Mouse (Mus musculus): ENCODE measurements around the gene Nxph1. TPM values are rescaled to one million over a fixed set of nuclear protein-coding genes. Genes with fewer than 3 reads are reported as not detected.
A peak's percentile ranks its signal among the peaks of the same experiment; 100 is the strongest.

Nxph1 gene
- polyA plus RNA-seq (2014; fragmentation: Nextera tagmentation; extraction: Ambion mirVana), result 4.8 and 5.2 TPM in 2 replicates

DNA sequence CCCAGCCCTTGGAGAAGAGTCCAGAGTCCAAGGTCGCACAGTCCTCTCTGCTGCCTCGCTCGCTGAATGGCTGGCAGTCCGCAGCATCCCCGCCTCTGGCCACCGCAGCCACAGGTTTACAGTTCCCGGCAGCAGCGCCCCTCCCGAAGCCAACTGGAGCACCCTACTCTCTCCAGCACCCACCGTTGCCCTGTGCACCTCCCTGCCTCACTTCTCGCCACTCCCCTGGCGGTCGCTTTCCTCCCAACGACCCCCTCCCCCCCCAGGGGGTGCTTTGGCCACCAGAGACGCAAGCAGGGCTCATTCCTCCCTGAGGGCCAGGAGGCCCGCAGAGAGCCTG, at the start of gene Nxph1:
Nxph1 (plus strand) TSS at position 301 of the 340 bp plus-strand sequence.
- WGBS, result 1% methylated on average over 16 of the region's 16 CpGs
- no peak within 1 kb of the TSS for H3K27ac ChIP-seq (ENCODE audit: low read depth, low read length)
- peak within 1 kb of the TSS; percentile 38; the same call in 1 of the 2 replicates for H3K9ac ChIP-seq (ENCODE audit: low read length)
- ATAC-seq (ENCODE audit: low FRiP score), result peak; percentile 23
- peak within 1 kb of the TSS; percentile 87 for H3K4me2 ChIP-seq
- H3K36me3 ChIP-seq (ENCODE audit: control insufficient read depth, insufficient read depth, low read length), result no peaks in the 10 kb centered on the region
- DNase-seq (ENCODE audit: low spot score, missing footprints), result no peak
- no peaks in the 10 kb centered on the region for H3K9me3 ChIP-seq (ENCODE audit: control insufficient read depth, low read length)
- peak within 1 kb of the TSS; percentile 46 for H3K4me3 ChIP-seq (ENCODE audit: low read depth, low read length)
- peaks cover 19% of the 10 kb centered on the region for H3K4me1 ChIP-seq (ENCODE audit: control insufficient read depth, insufficient read depth, low read length)
- H3K27me3 ChIP-seq (ENCODE audit: control insufficient read depth, insufficient read depth, low read length), result peaks cover 61% of the 10 kb centered on the region

DNA sequence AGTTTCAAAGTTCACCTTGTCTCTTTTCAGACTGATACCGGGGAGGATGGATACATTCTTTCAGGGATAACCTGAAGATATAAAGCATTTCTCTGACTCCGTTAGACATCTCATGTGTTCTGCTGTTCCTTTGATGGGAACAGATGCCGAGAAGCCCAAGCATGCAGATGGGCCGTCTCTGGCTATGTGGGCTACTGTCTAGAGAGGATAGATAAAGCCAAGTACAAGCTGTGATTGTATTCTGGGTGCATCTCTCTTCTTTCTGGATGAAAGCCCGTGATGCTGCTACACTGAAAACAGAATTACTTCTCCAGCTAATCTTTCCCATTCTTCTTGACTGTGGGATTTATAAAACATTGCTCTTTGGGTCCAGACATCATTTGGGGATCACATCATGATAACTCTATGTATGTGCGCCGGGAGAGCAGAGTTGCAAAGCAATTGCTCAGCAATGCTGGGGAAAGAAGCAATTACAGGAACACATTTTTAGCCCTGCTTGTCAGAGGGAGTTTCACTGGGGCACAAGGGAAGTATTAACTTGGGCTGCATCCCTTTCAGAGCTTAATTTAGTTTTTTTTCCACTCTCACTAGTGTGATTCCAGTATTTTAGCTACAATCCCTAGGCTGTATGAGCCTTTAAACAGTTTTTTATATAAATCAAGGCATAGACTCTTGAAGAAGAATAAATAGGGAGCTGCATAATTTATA, 48.1 kb upstream of the Nxph1 start:
- Histone ChIP-seq H3K27ac (ENCODE audit: low read depth, low read length) (no peak overlapping the region), H3K27me3 (ENCODE audit: control insufficient read depth, insufficient read depth, low read length) (no peaks in the 10 kb centered on the region), H3K9me3 (ENCODE audit: control insufficient read depth, low read length) (no peaks in the 10 kb centered on the region), H3K4me1 (ENCODE audit: control insufficient read depth, insufficient read depth, low read length) (peaks cover 5% of the 10 kb centered on the region; the same call in 1 of the 2 replicates), H3K4me3 (ENCODE audit: low read depth, low read length) (no peak overlapping the region), H3K36me3 (ENCODE audit: control insufficient read depth, insufficient read depth, low read length) (no peaks in the 10 kb centered on the region), H3K4me2 (no peak overlapping the region), H3K9ac (ENCODE audit: low read length) (no peak overlapping the region)
- ATAC-seq (ENCODE audit: low FRiP score) (no peak), DNase-seq (ENCODE audit: low spot score, missing footprints) (no peak)
- WGBS, result 59% methylated on average over 7 of the region's 7 CpGs

DNA sequence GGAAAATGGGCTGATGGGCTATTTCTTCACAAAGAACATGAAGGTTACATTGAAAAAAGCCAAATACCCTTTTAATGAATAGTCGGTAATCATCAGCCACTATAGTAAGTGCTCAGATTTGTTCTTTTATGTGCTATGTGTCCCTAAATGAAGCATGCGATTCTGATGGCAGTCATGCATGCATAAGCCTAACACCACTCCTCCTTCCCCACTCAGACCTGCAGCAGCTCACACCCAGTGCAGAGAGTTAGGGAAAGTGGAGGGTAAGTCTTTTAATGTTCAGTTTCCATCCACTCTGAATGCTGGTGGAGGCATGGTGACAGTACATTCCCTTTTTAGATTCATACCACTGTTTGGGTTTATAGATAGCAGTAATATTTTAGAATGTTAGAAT, 47.5 kb upstream of the Nxph1 start:
- peaks cover 5% of the 10 kb centered on the region; the same call in 1 of the 2 replicates for H3K4me1 ChIP-seq (ENCODE audit: control insufficient read depth, insufficient read depth, low read length)
- no peak overlapping the region for H3K27ac ChIP-seq (ENCODE audit: low read depth, low read length)
- H3K27me3 ChIP-seq (ENCODE audit: control insufficient read depth, insufficient read depth, low read length), result no peaks in the 10 kb centered on the region
- ATAC-seq (ENCODE audit: low FRiP score), result peak; percentile 49; the same call in 1 of the 2 replicates
- 19% methylated on average over 2 of the region's 2 CpGs for WGBS
- H3K36me3 ChIP-seq (ENCODE audit: control insufficient read depth, insufficient read depth, low read length), result no peaks in the 10 kb centered on the region
- no peak for DNase-seq (ENCODE audit: low spot score, missing footprints)
- no peaks in the 10 kb centered on the region for H3K9me3 ChIP-seq (ENCODE audit: control insufficient read depth, low read length)
- H3K4me2 ChIP-seq, result no peak overlapping the region
- no peak overlapping the region for H3K9ac ChIP-seq (ENCODE audit: low read length)
- H3K4me3 ChIP-seq (ENCODE audit: low read depth, low read length), result no peak overlapping the region

DNA sequence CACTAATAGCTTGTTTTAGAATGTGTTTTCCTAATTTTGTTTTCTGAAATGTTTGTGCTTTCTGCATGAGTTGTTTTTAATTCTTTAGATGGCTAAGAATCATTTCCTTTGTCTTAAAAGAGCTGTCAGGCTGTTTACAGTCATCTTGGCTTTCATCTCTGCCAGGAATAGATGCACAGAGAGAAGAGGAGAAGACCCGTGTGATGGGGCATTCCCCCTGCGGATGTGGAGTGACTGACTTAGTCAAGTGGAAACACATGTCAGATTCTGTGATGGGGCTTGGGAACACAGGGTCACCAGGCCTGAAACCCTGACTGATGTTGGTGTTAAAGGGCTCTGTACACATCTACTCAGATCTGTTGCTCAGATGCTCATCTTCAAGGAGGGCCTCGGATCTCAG, 40.3 kb upstream of the Nxph1 start:
- no peak overlapping the region for H3K4me2 ChIP-seq
- ATAC-seq (ENCODE audit: low FRiP score), result no peak

DNA sequence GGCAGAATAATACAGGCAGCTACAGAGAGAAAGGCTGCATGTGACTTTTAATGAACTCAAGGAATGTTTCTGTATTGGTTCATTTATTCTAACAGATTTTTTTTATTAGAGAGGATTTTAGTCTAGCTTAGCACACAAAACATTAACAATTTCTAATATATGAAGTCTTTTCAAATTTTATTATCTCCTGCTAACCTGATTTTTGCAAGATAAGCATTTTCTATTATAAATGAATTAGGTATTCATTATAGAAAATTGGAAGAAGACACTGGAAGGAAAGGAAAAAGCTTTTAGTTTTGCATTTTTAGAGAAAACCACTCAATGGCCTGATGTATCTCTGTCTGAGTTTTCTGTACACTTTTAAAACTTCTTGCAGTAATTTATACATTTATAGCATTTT, 34.8 kb upstream of the Nxph1 start:
- Histone ChIP-seq H3K36me3 (ENCODE audit: control insufficient read depth, insufficient read depth, low read length) (no peaks in the 10 kb centered on the region), H3K4me2 (no peak overlapping the region), H3K4me3 (ENCODE audit: low read depth, low read length) (no peak overlapping the region), H3K27me3 (ENCODE audit: control insufficient read depth, insufficient read depth, low read length) (no peaks in the 10 kb centered on the region), H3K9me3 (ENCODE audit: control insufficient read depth, low read length) (no peaks in the 10 kb centered on the region), H3K9ac (ENCODE audit: low read length) (no peak overlapping the region), H3K27ac (ENCODE audit: low read depth, low read length) (no peak overlapping the region), H3K4me1 (ENCODE audit: control insufficient read depth, insufficient read depth, low read length) (no peaks in the 10 kb centered on the region)
- no peak for DNase-seq (ENCODE audit: low spot score, missing footprints)
- ATAC-seq (ENCODE audit: low FRiP score), result no peak

More for the DNA sequence above, 40.3 kb upstream of the Nxph1 start:
- DNase-seq (ENCODE audit: low spot score, missing footprints), result no peak
- H3K27me3 ChIP-seq (ENCODE audit: control insufficient read depth, insufficient read depth, low read length), result no peaks in the 10 kb centered on the region
- H3K4me1 ChIP-seq (ENCODE audit: control insufficient read depth, insufficient read depth, low read length), result no peaks in the 10 kb centered on the region
- H3K27ac ChIP-seq (ENCODE audit: low read depth, low read length), result no peak overlapping the region
- H3K9ac ChIP-seq (ENCODE audit: low read length), result no peak overlapping the region
- H3K36me3 ChIP-seq (ENCODE audit: control insufficient read depth, insufficient read depth, low read length), result no peaks in the 10 kb centered on the region
- H3K4me3 ChIP-seq (ENCODE audit: low read depth, low read length), result no peak overlapping the region
- no peaks in the 10 kb centered on the region for H3K9me3 ChIP-seq (ENCODE audit: control insufficient read depth, low read length)
- 80% methylated on average over 3 of the region's 3 CpGs for WGBS

DNA sequence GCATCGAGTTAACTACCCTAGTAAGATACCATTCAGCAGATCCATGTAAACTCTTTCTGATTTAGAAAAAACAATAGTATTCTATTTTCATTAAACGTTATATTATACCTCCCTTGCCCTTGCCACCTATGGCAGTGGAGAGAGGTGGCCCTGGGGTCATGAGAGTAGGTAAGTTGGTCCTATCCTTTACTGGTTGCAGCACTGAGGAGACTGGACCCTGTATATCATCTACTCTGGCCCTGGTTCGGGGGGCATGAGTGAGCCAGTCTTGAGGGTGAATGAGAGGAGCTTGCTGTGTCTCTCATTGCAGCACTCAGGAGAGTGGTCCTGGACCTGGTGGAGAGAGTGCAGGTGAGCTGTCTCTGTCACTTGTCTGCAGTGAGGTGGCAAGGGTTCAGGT, 33.5 kb upstream of the Nxph1 start:
- no peak overlapping the region for H3K27ac ChIP-seq (ENCODE audit: low read depth, low read length)

DNA sequence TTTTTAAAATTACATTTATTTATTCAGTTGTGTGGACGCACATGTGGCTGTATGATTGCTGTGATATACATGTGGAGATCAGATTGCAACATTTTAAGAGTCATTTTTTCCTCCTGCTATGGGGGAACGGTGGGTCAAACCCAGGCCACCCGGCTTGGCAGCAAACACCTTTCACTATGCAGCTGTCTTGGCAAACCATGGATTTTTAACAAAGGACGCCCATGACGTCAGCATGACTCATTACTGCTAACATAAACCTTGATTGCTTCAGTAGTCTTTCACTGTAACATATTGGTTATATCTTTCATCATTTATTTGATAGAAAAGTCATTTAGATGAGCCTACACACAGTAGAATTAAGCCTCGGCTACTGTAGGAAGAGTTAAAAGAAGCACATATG, 23.8 kb upstream of the Nxph1 start:
- no peaks in the 10 kb centered on the region for H3K36me3 ChIP-seq (ENCODE audit: control insufficient read depth, insufficient read depth, low read length)
- no peak overlapping the region for H3K4me2 ChIP-seq
- WGBS, result 83% methylated on average over 6 of the region's 6 CpGs
- DNase-seq (ENCODE audit: low spot score, missing footprints) (no peak), ATAC-seq (ENCODE audit: low FRiP score) (no peak)
- no peaks in the 10 kb centered on the region for H3K4me1 ChIP-seq (ENCODE audit: control insufficient read depth, insufficient read depth, low read length)
- no peaks in the 10 kb centered on the region for H3K27me3 ChIP-seq (ENCODE audit: control insufficient read depth, insufficient read depth, low read length)
- no peaks in the 10 kb centered on the region for H3K9me3 ChIP-seq (ENCODE audit: control insufficient read depth, low read length)
- no peak overlapping the region for H3K27ac ChIP-seq (ENCODE audit: low read depth, low read length)
- H3K9ac ChIP-seq (ENCODE audit: low read length), result no peak overlapping the region
- no peak overlapping the region for H3K4me3 ChIP-seq (ENCODE audit: low read depth, low read length)

More for the DNA sequence above, 33.5 kb upstream of the Nxph1 start:
- Histone ChIP-seq H3K27me3 (ENCODE audit: control insufficient read depth, insufficient read depth, low read length) (no peaks in the 10 kb centered on the region), H3K4me1 (ENCODE audit: control insufficient read depth, insufficient read depth, low read length) (no peaks in the 10 kb centered on the region), H3K4me2 (no peak overlapping the region), H3K9ac (ENCODE audit: low read length) (no peak overlapping the region), H3K4me3 (ENCODE audit: low read depth, low read length) (no peak overlapping the region), H3K36me3 (ENCODE audit: control insufficient read depth, insufficient read depth, low read length) (no peaks in the 10 kb centered on the region), H3K9me3 (ENCODE audit: control insufficient read depth, low read length) (no peaks in the 10 kb centered on the region)
- no peak for DNase-seq (ENCODE audit: low spot score, missing footprints)
- ATAC-seq (ENCODE audit: low FRiP score), result peak; percentile 22; the same call in 1 of the 2 replicates
- WGBS, result 89% methylated on average over 3 of the region's 3 CpGs

DNA sequence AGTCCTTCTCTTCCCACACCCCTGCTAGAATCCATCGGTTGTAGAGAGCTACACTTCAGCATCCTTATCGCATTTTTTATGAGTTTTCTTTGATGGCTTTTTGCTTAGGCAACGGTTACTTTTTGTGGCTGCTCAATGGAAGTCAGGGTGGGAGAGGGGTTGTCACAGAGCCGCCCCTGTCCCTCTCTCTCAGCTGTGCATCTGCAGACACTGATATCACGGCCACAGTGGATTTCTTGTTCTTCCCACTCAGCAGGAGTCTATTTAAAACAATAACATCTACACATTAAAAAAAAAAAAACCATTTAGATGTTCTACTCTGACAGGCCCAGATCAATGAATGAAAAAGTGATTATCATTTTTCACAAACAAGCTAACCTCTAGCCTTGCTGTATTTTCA, 13.0 kb upstream of the Nxph1 start:
- no peak overlapping the region for H3K4me2 ChIP-seq
- H3K27me3 ChIP-seq (ENCODE audit: control insufficient read depth, insufficient read depth, low read length), result no peaks in the 10 kb centered on the region
- no peak overlapping the region for H3K27ac ChIP-seq (ENCODE audit: low read depth, low read length)
- H3K9me3 ChIP-seq (ENCODE audit: control insufficient read depth, low read length), result no peaks in the 10 kb centered on the region
- no peaks in the 10 kb centered on the region for H3K36me3 ChIP-seq (ENCODE audit: control insufficient read depth, insufficient read depth, low read length)
- WGBS, result 41% methylated on average over 5 of the region's 5 CpGs
- no peaks in the 10 kb centered on the region for H3K4me1 ChIP-seq (ENCODE audit: control insufficient read depth, insufficient read depth, low read length)
- H3K9ac ChIP-seq (ENCODE audit: low read length), result no peak overlapping the region
- DNase-seq (ENCODE audit: low spot score, missing footprints), result no peak
- no peak overlapping the region for H3K4me3 ChIP-seq (ENCODE audit: low read depth, low read length)
- peak; percentile 50 for ATAC-seq (ENCODE audit: low FRiP score)

DNA sequence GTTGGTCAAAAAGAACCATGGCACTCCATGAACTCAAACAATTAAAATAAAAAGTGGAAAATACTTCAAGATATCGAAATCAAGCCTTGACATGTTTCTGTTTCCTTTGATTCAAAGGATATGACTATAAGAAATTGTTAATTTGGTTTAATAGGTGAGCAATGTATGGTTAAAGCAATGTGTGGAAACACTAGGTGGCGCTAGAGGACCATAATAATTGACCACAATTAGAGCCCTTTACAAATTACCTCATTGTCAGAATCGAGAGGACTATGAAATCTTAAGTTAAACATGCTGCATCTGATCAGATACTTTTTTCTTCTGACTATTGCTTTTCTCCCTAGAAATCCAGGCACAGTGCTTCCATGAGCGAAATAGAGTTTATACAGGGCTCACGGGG, 12.5 kb upstream of the Nxph1 start:
- H3K27ac ChIP-seq (ENCODE audit: low read depth, low read length), result no peak overlapping the region
- no peaks in the 10 kb centered on the region for H3K27me3 ChIP-seq (ENCODE audit: control insufficient read depth, insufficient read depth, low read length)
- H3K4me1 ChIP-seq (ENCODE audit: control insufficient read depth, insufficient read depth, low read length), result no peaks in the 10 kb centered on the region
- H3K9ac ChIP-seq (ENCODE audit: low read length), result no peak overlapping the region
- H3K4me2 ChIP-seq, result peak overlapping the region; percentile 19; the same call in 1 of the 2 replicates
- H3K9me3 ChIP-seq (ENCODE audit: control insufficient read depth, low read length), result no peaks in the 10 kb centered on the region
- ATAC-seq (ENCODE audit: low FRiP score) (peak; percentile 85), DNase-seq (ENCODE audit: low spot score, missing footprints) (peak; percentile 96)
- H3K4me3 ChIP-seq (ENCODE audit: low read depth, low read length), result no peak overlapping the region
- WGBS, result 22% methylated on average over 5 of the region's 5 CpGs
- H3K36me3 ChIP-seq (ENCODE audit: control insufficient read depth, insufficient read depth, low read length), result no peaks in the 10 kb centered on the region

Measured in midbrain, embryonic 11.5 days (tissue).